Mouse (Mus musculus) small intestine, adult 2 months (tissue): ENCODE data around the gene Mgrn1. TPM values are rescaled to one million over a fixed set of nuclear protein-coding genes. Genes with fewer than 3 reads are reported as not detected.

Experiments
- H3K27ac ChIP-seq: fragments of 200-500 bp; 2 replicates; pipeline ENCODE4 v1.5.1; 2012; ENCODE audit warnings: low read depth, low read length, control low read depth, inconsistent platforms; ENCODE audit not compliant: insufficient read depth
- H3K27me3 ChIP-seq: fragments of 200-500 bp; 2 replicates; pipeline ENCODE4 v1.6.1; 2012; ENCODE audit warnings: mild to moderate bottlenecking, moderate library complexity, low read length, inconsistent platforms; ENCODE audit not compliant: control insufficient read depth, insufficient read depth
- H3K36me3 ChIP-seq: fragments of 200-500 bp; 2 replicates; pipeline ENCODE4 v1.6.1; 2012; ENCODE audit warnings: mild to moderate bottlenecking, low read length, control low read depth, inconsistent platforms; ENCODE audit not compliant: control insufficient read depth, insufficient read depth
- H3K4me1 ChIP-seq: fragments of 200-500 bp; 2 replicates; pipeline ENCODE4 v1.6.1; 2012; ENCODE audit warnings: low read length, inconsistent platforms, mixed read lengths; ENCODE audit not compliant: control insufficient read depth, insufficient read depth, insufficient read length
- H3K4me3 ChIP-seq: fragments of 200-500 bp; 2 replicates; pipeline ENCODE4 v1.5.1; 2012; ENCODE audit warnings: low read depth, mild to moderate bottlenecking, control low read depth, inconsistent platforms, low read length, moderate library complexity
- CTCF ChIP-seq: fragments of 200-500 bp; IDR thresholded peaks from 2 replicates; pipeline ENCODE4 v1.5.1; 2012; ENCODE audit warnings: low read depth, mild to moderate bottlenecking, control low read depth, inconsistent platforms, low read length, moderate library complexity, mixed read lengths; ENCODE audit not compliant: insufficient replicate concordance, insufficient read length; ENCODE audit errors: extremely low read depth
- POLR2A ChIP-seq: fragments of 200-500 bp; IDR thresholded peaks from 2 replicates; pipeline ENCODE4 v1.6.1; 2012; ENCODE audit warnings: low read depth, mild to moderate bottlenecking, control low read depth, inconsistent platforms, low read length, moderate library complexity
- WGBS: fragments of 180-500 bp; shearing (Covaris S2); methylation state at CpG from one replicate; pipeline ENCODE4 v1.1.7; 2018; 5-methylcytosine and 5-hydroxymethylcytosine counted together
- polyA plus RNA-seq: library from polyadenylated mRNA; depleted of rRNA; stranded (reverse); fragments of >200 nt; gene quantifications from 2 replicates; pipeline ENCODE4 v1.2.3, GENCODE M21; 2012

The Mgrn1 gene
- polyA plus RNA-seq, 1 experiment: 164 TPM

DNA sequence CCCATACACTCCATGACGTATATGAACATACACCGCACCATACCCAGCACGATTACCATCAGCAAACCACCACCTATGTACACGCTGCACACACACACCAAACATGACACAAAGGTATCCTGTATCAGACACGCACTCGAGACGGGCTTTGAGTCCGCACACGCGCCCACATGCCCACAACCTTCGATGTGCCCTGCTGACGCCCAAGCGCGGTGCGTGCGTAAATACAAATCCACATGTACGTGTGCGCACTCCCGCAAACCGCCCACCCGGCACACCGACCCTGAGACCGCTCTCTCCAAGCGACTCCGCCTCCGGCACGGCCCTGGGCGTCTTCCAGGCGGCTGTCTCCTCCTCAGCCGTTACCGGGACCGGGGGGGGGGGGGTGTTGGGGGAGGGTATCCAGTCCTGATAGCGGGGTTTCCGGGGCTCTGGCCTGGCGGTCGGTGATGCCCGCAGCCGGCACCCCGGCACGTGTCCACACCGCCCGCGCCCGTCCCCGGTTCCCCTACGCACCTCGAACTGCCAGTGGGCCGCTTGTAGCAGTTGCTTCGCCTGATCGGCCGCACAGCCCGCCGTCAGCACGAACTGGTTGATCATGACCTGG is 6.8 kb upstream of the Mgrn1 start:
- no peaks in the 10 kb centered on the region for H3K27me3 ChIP-seq
- peaks cover 8% of the 10 kb centered on the region for H3K36me3 ChIP-seq
- peaks cover 25% of the 10 kb centered on the region for H3K4me1 ChIP-seq
- peak overlapping the region; percentile 98 for H3K4me3 ChIP-seq
- peak overlapping the region; percentile 100 for H3K27ac ChIP-seq
- TF ChIP-seq POLR2A: no peak
- no peak for TF ChIP-seq CTCF
- under 1% methylated on average over 54 of the region's 54 CpGs for WGBS

DNA sequence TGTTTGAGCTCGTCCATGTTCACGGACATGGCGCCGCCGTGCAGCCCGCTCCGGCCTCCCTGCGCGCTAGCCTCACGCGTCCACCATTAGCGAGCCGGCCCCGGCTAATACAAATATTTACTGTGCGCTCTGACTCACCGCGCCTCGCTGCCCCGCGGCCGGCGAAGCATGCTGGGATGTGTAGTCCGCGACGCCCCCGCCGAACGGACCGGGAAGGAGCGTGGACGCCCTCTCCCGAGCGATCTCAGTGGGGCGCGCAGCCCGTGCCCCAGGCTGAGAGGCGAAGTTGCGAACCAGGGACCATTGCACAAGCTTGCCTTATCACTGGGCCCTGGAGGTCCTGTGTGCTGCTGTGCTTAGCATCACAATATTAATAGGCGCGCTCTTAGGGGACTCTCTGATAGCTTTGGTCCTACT is 6.3 kb upstream of the Mgrn1 start:
- H3K27me3 ChIP-seq: no peaks in the 10 kb centered on the region
- WGBS: under 1% methylated on average over 40 of the region's 40 CpGs

DNA sequence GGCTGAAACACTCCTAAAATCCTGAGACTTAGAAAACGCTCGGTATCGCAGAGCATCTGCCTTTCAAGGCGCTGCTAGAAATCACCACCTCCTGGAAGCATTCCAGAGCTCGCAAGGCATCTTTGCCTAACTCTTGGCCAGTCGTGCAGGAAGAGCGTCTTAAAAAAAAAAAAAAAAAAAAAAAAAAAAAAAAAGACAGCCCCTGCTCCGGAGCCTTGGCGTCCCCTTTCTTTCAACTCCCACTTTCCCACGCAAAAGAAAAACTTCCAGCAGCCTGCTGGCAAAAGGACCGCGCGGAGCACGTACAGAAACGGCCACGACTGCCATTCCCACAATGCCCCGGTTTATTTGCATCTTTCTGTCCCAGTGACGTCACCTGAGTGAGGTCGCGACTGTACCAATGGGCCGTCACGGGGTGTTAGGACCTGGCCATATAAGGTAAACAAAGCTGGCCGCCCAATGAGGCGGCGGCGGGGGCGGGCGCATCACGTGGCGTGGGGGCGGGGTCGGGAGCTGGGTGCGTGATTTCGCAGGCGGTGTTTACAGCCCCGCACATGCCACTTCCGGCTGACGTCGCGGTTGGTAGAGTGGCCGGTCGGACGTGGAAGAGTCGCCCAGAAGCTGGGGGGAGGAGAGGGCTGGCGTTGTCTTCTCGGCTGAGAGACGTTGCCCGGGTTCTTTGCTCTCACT is 5.8 kb upstream of the Mgrn1 start, which contains the start of gene Ubald1:
Gene Ubald1 (minus strand): TSS at position 180 of the 690 bp plus-strand sequence.
- Histone ChIP-seq H3K27ac (peak within 1 kb of the TSS; percentile 100), H3K36me3 (peaks cover 3% of the 10 kb centered on the region; the same call in 1 of the 2 replicates), H3K4me3 (peak within 1 kb of the TSS; percentile 98), H3K4me1 (peaks cover 27% of the 10 kb centered on the region), H3K27me3 (no peaks in the 10 kb centered on the region)
- TF ChIP-seq CTCF (no peak; the same call in 1 of the 2 replicates), POLR2A (peak; percentile 81)
- under 1% methylated on average over 48 of the region's 48 CpGs for WGBS

More for the DNA sequence above, 6.3 kb upstream of the Mgrn1 start:
- peak; percentile 96 for TF ChIP-seq POLR2A
- TF ChIP-seq CTCF: no peak
- H3K4me3 ChIP-seq: peak overlapping the region; percentile 98
- H3K36me3 ChIP-seq: peaks cover 4% of the 10 kb centered on the region
- H3K4me1 ChIP-seq: peaks cover 25% of the 10 kb centered on the region
- H3K27ac ChIP-seq: peak overlapping the region; percentile 100

DNA sequence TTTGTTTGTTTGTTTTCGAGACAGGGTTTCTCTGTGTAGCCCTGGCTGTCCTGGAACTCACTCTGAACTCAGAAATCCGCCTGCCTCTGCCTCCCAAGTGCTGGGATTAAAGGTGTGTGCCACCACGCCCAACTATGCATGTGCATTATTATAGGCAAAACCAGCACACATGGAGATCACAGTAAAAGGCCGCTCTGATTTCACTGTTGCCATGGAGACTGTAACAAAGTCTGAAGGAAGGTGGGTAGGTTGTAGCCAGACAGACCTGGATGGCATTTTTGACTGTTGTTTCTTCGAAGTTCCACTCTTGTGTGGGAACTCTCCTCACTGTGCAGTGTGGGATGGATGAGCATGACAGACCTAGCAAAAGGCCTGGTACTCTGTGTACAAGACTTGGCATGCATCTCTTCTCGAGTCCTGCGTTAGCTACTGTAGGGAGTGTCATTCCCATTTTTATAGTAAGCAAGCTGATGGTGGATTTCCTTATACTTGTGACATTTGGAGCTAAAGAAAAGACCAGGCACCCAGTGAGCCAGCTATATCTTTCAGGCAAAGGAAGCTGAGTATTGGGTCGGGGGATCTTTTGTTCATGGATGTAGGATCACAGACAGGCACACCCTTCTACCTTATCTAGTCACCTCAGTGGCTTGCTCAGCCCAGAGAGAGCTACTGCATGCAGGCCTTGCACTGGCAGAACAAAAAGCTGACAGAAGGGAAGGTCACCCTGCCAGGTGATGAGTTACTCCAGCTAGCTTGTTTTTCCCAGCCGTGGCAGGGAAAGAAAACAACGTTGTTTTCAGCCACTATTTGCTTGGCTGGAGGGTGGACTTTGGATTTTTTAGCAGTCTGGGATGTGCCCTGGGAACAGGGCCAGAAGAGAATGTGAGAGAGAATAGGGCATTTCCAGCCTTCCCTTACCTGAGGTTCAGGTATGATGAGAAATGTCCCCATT is 4.4 kb upstream of the Mgrn1 start:
- Histone ChIP-seq H3K4me3 (no peak overlapping the region), H3K27me3 (no peaks in the 10 kb centered on the region), H3K27ac (peak overlapping the region; percentile 97), H3K4me1 (peaks cover 24% of the 10 kb centered on the region), H3K36me3 (no peaks in the 10 kb centered on the region)
- WGBS: 33% methylated on average over 10 of the region's 10 CpGs
- TF ChIP-seq CTCF: no peak
- TF ChIP-seq POLR2A: no peak

DNA sequence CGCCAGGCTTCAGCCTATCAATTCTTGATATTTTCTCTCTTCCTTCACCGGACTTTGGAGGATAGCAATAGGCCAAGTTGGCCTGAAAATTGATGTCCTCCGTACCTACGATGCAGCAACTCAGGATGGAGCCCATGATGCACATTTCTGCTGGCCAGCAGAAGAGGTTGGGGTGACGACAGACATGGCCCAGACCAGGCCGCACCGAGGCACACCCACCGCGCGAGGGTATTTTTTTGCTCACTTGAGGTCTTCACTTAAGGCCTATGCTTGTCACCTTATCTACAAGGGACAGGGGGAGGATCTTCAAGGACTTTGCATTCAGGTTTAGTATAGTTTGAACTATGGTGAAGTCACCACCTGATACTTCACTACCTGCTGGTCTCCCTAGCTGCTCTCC is 1.1 kb upstream of the Mgrn1 start:
- Histone ChIP-seq H3K27me3 (no peaks in the 10 kb centered on the region), H3K4me3 (no peak overlapping the region), H3K36me3 (no peaks in the 10 kb centered on the region; the same call in 1 of the 2 replicates), H3K4me1 (peaks cover 29% of the 10 kb centered on the region; the same call in 1 of the 2 replicates), H3K27ac (no peak overlapping the region)
- TF ChIP-seq POLR2A (no peak), CTCF (no peak)
- WGBS: 96% methylated on average over 10 of the region's 10 CpGs

DNA sequence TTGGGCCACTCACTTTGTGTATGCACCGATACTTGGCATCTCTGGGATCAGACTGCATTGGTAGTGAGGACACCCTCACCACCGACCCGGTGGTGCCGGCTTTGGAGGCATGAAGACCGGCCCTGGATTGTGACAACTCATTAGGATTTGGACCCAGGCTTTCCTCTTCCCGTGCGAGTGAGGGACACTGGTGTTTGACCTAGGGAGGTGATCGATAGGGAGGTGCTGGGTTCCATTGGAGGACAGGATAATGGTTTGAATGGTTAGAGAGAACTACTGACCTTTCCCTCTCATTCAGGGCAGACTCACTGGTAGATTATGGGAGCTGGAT is 606 bp downstream of the Mgrn1 start:
- Histone ChIP-seq H3K4me3 (peak overlapping the region; percentile 87), H3K36me3 (peaks cover 5% of the 10 kb centered on the region), H3K27me3 (no peaks in the 10 kb centered on the region), H3K27ac (peak overlapping the region; percentile 90), H3K4me1 (peaks cover 23% of the 10 kb centered on the region; the same call in 1 of the 2 replicates)
- WGBS: 5% methylated on average over 8 of the region's 8 CpGs
- TF ChIP-seq CTCF: no peak
- 0 out of 2 replicates have a peak, but pooled peaks have one; percentile 32 for TF ChIP-seq POLR2A

DNA sequence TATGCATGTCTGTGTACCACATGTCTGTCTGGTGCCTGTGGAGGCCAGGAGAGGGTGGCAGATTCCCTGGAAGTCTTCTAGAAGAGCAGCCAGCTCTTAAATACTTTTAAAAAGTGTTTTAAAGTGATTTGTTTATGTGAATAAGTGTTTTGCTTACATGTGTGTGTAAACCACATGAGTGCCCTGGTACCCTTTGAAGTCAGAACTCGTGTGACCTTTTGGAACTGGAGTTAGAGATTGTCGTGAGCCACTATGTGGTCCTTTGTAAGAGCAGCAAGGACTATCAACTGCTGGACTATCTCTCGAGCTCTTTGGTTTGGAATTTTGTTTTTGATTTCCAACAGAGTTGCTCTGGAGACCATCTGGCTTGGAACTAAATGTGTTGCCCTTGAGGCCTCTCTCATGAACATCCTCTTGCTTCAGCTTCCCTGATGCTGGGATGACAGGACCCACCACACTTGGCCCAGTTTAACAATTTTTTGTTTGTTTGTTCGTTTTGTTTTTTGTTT is 4.2 kb downstream of the Mgrn1 start:
- Histone ChIP-seq H3K4me1 (peaks cover 21% of the 10 kb centered on the region; the same call in 1 of the 2 replicates), H3K36me3 (peaks cover 8% of the 10 kb centered on the region), H3K27ac (no peak overlapping the region), H3K4me3 (no peak overlapping the region), H3K27me3 (no peaks in the 10 kb centered on the region)
- 52% methylated on average over 4 of the region's 4 CpGs for WGBS
- TF ChIP-seq POLR2A (no peak), CTCF (no peak)
